In the genomic region with DNA sequence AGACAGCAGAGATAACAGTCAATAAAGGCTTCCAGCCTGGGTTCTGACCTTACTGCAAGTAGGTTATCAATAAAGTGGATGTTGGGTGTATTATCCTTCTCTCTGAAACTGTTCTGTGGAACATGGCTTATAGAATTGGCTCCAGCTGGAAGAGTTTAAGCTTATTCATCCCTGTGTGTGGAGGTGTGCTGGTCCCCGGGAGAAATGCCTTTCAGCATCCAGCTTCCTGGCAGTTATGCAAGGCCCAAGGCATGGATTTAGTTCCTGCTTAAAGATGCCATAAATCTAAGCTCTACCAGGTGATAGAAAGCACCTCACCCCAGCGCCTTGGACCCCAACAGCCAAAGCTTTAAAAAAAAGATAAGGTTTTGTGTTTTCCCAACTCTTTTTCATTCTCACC, we compare ENCODE assay signal across 18 mouse cellular contexts.
A peak's percentile ranks its signal among the peaks of the same experiment; 100 is the strongest.
DNase-seq lines count a peak whose midpoint lies in the region; ATAC-seq lines count a peak whose summit lies in the region.
"Had no signal": no experiment of that assay in that cellular context is flagged by ENCODE, and none has a peak within 500 bp of the region (broad histone marks: within the 10 kb centered on the region; RNA-seq: fewer than 3 reads in every experiment).

No protein-coding gene starts in this region.

- H3K9me3 ChIP-seq in forebrain, embryonic 12.5 days: no peaks in the 10 kb centered on the region
- no peaks in the 10 kb centered on the region for H3K9me3 ChIP-seq in forebrain, embryonic 10.5 days
- H3K9me3 ChIP-seq in neural tube, embryonic 15.5 days (replicated peaks): no peaks in the 10 kb centered on the region
- H3K9me3 ChIP-seq: embryonic facial prominence, embryonic 10.5 days; heart, embryonic 12.5 days; liver, embryonic 12.5 days; lung, embryonic 15.5 days; neural tube, embryonic 12.5 days had no signal

- no peak overlapping the region for H3K4me3 ChIP-seq in forebrain, embryonic 12.5 days (replicated peaks)
- H3K4me3 ChIP-seq in forebrain, embryonic 10.5 days: no peak overlapping the region
- H3K4me3 ChIP-seq in neural tube, embryonic 15.5 days (replicated peaks): no peak overlapping the region
- H3K4me3 ChIP-seq: embryonic facial prominence, embryonic 10.5 days; erythroblast, embryonic 14.5 days; heart, embryonic 12.5 days; liver, embryonic 12.5 days; lung, embryonic 15.5 days; neural tube, embryonic 12.5 days had no signal

- no peak overlapping the region for H3K9ac ChIP-seq in forebrain, embryonic 12.5 days
- H3K9ac ChIP-seq in neural tube, embryonic 15.5 days (replicated peaks): no peak overlapping the region
- H3K9ac ChIP-seq: heart, embryonic 12.5 days; liver, embryonic 12.5 days; lung, embryonic 15.5 days; neural tube, embryonic 12.5 days had no signal

- no peaks in the 10 kb centered on the region for H3K27me3 ChIP-seq in forebrain, embryonic 12.5 days
- no peaks in the 10 kb centered on the region for H3K27me3 ChIP-seq in forebrain, embryonic 10.5 days (ENCODE audit: poor library complexity, severe bottlenecking)
- H3K27me3 ChIP-seq in neural tube, embryonic 15.5 days (replicated peaks): no peaks in the 10 kb centered on the region
- H3K27me3 ChIP-seq: heart, embryonic 12.5 days; liver, embryonic 12.5 days; lung, embryonic 15.5 days; neural tube, embryonic 12.5 days had no signal

- H3K4me2 ChIP-seq in forebrain, embryonic 12.5 days: no peak overlapping the region
- H3K4me2 ChIP-seq in neural tube, embryonic 15.5 days: no peak overlapping the region
- H3K4me2 ChIP-seq: heart, embryonic 12.5 days; liver, embryonic 12.5 days; lung, embryonic 15.5 days; neural tube, embryonic 12.5 days had no signal

- peaks cover 6% of the 10 kb centered on the region; the same call in 1 of the 2 replicates for H3K4me1 ChIP-seq in forebrain, embryonic 12.5 days
- H3K4me1 ChIP-seq in forebrain, embryonic 10.5 days: peaks cover 6% of the 10 kb centered on the region; the same call in 1 of the 2 replicates
- peaks cover 9% of the 10 kb centered on the region; the same call in 1 of the 2 replicates for H3K4me1 ChIP-seq in neural tube, embryonic 15.5 days
- H3K4me1 ChIP-seq: heart, embryonic 12.5 days; liver, embryonic 12.5 days; lung, embryonic 15.5 days; neural tube, embryonic 12.5 days had no signal

- WGBS in forebrain, embryonic 12.5 days: 79% methylated on average over 2 of the region's 2 CpGs
- 85% methylated on average over 2 of the region's 2 CpGs for WGBS in forebrain, embryonic 10.5 days
- WGBS in neural tube, embryonic 15.5 days: 62% methylated on average over 2 of the region's 2 CpGs

- 0 out of 2 replicates have a peak overlapping the region, but pooled peaks have one; percentile 66 for H3K27ac ChIP-seq in forebrain, embryonic 12.5 days
- no peak overlapping the region for H3K27ac ChIP-seq in forebrain, embryonic 10.5 days
- H3K27ac ChIP-seq in neural tube, embryonic 15.5 days (replicated peaks): no peak overlapping the region
- H3K27ac ChIP-seq: embryonic facial prominence, embryonic 10.5 days; liver, embryonic 12.5 days; lung, embryonic 15.5 days; neural tube, embryonic 12.5 days had no signal

- DNase-seq in forebrain, embryonic 10.5 days (ENCODE audit: extremely low spot score, low spot score): no peak
- peak; percentile 18 for DNase-seq in layer of hippocampus, adult 11-12 months (ENCODE audit: low spot score)
- DNase-seq in layer of hippocampus, adult 18-20 months (ENCODE audit: low spot score in 2 of 2): no peak
- DNase-seq in right cerebral cortex, adult 18-20 months: peak; percentile 43
- no peak for DNase-seq in right cerebral cortex, postnatal 4 days
- no peak for DNase-seq in testis, postnatal 10 days (ENCODE audit: low spot score)
- DNase-seq: adrenal gland, postnatal 36 days; heart, postnatal 36 days; kidney, adult 8-10 months; thymus, postnatal 4 days had no signal

- H3K36me3 ChIP-seq in forebrain, embryonic 12.5 days (replicated peaks): no peaks in the 10 kb centered on the region
- no peaks in the 10 kb centered on the region for H3K36me3 ChIP-seq in forebrain, embryonic 10.5 days (replicated peaks)
- H3K36me3 ChIP-seq in neural tube, embryonic 15.5 days: no peaks in the 10 kb centered on the region
- H3K36me3 ChIP-seq: embryonic facial prominence, embryonic 10.5 days; heart, embryonic 12.5 days; liver, embryonic 12.5 days; lung, embryonic 15.5 days; neural tube, embryonic 12.5 days had no signal

- no peak for ATAC-seq in forebrain, embryonic 12.5 days (ENCODE audit: low FRiP score)
- 0 out of 2 replicates have a peak, but pooled peaks have one; percentile 39 for ATAC-seq in neural tube, embryonic 15.5 days (ENCODE audit: low FRiP score)
- ATAC-seq: liver, embryonic 12.5 days had no signal

Comparison
In these comparisons a context has a peak if more than half of its experiments do, and no peak if none do; other contexts are left out.
1. DNase-seq: peak in layer of hippocampus, adult 11-12 months (single experiment) and right cerebral cortex, adult 18-20 months (single experiment); none in forebrain, embryonic 10.5 days (single experiment), layer of hippocampus, adult 18-20 months (0 of 2), right cerebral cortex, postnatal 4 days (single experiment) and testis, postnatal 10 days (single experiment).